Mouse (Mus musculus) heart, adult 2 months (tissue): ENCODE results near the gene Rnf7. TPM values are rescaled to one million over a fixed set of nuclear protein-coding genes. Genes with fewer than 3 reads are reported as not detected.

Source experiments
- DNase-seq, 2 experiments: peaks; one replicate each; pipeline ENCODE4 v3.0.0; 2021
- H3K27ac ChIP-seq: fragments of 200-600 bp; 2 replicates; pipeline ENCODE4 v1.8.1; 2022
- H3K27me3 ChIP-seq: fragments of 200-500 bp; 2 replicates; pipeline ENCODE4 v1.6.1; 2012; ENCODE audit warnings: mild to moderate bottlenecking, low read length, inconsistent platforms, mixed read lengths; ENCODE audit not compliant: control insufficient read depth, insufficient read depth
- H3K36me3 ChIP-seq: fragments of 200-500 bp; 2 replicates; pipeline ENCODE4 v1.6.1; 2012; ENCODE audit warnings: low read length, inconsistent platforms; ENCODE audit not compliant: control insufficient read depth, insufficient read depth
- H3K4me1 ChIP-seq: fragments of 200-500 bp; 2 replicates; pipeline ENCODE4 v1.6.1; 2011; ENCODE audit warnings: low read length; ENCODE audit not compliant: control insufficient read depth, insufficient read depth
- H3K4me3 ChIP-seq: fragments of 200-600 bp; 2 replicates; pipeline ENCODE4 v1.8.1; 2022
- H3K79me2 ChIP-seq: fragments of 200-500 bp; replicated peaks from 2 replicates; pipeline ENCODE4 v1.6.1; 2012; ENCODE audit warnings: mild to moderate bottlenecking, inconsistent platforms, low read length, moderate library complexity, mixed read lengths; ENCODE audit not compliant: control insufficient read depth, insufficient read depth
- H3K9ac ChIP-seq: fragments of 200-500 bp; 2 replicates; pipeline ENCODE4 v1.6.1; 2012; ENCODE audit warnings: low read depth, mild to moderate bottlenecking, control low read depth, inconsistent platforms, low read length, mixed read lengths
- CTCF ChIP-seq: fragments of 200-600 bp; IDR thresholded peaks from 2 replicates; pipeline ENCODE4 v1.8.1; 2022; ENCODE audit warnings: antibody characterized with exemption, mild to moderate bottlenecking, moderate library complexity
- EP300 ChIP-seq: fragments of 200-500 bp; IDR thresholded peaks from 2 replicates; pipeline ENCODE4 v1.6.1; 2011; ENCODE audit warnings: low read depth, low read length, control low read depth; ENCODE audit not compliant: insufficient read depth
- POLR2A ChIP-seq: fragments of 200-500 bp; IDR thresholded peaks from 2 replicates; pipeline ENCODE4 v1.6.1; 2011; ENCODE audit warnings: mild to moderate bottlenecking, low read depth, low read length, control low read depth; ENCODE audit not compliant: insufficient read depth
- WGBS: fragments of 180-500 bp; shearing (Covaris S2); methylation state at CpG from one replicate; pipeline ENCODE4 v1.1.7; 2018; 5-methylcytosine and 5-hydroxymethylcytosine counted together
- intact Hi-C: fragments of 180-260 bp; cut with DNase I; formaldehyde crosslinking; loops from one replicate; pipeline ENCODE4 v1.15.1; 2025
- polyA plus RNA-seq: library from polyadenylated mRNA; depleted of rRNA; stranded (reverse); fragments of >200 nt; gene quantifications from 2 replicates; pipeline ENCODE4 v1.2.3, GENCODE M21; 2012
- total RNA-seq, 2 experiments: library from RNA; stranded (reverse); gene quantifications; 2 replicates each; pipeline ENCODE4 v1.2.3; 2021

Gene Rnf7
- total and polyA plus RNA-seq, 3 experiments = 75.8 to 197 (median 84.5) TPM

- Histone ChIP-seq H3K27me3 (no peaks in the 10 kb centered on the region), H3K36me3 (no peaks in the 10 kb centered on the region), H3K27ac (no peak overlapping the region), H3K9ac (no peak overlapping the region), H3K4me3 (no peak overlapping the region), H3K4me1 (no peaks in the 10 kb centered on the region), H3K79me2 (no peaks in the 10 kb centered on the region)
- intact Hi-C loops = no loop called here
- 43% methylated on average over 4 of the region's 4 CpGs for WGBS
- TF ChIP-seq POLR2A (no peak), CTCF (no peak), EP300 (no peak)
- no peak for DNase-seq
These were observed 33.1 kb downstream of the Rnf7 start for GRCm38 (mm10) chr9:96445351-96445750.

- no peak overlapping the region for H3K4me3 ChIP-seq
- no peak overlapping the region for H3K27ac ChIP-seq
- intact Hi-C loops = no loop called here
- peaks cover 6% of the 10 kb centered on the region for H3K4me1 ChIP-seq
- no peaks in the 10 kb centered on the region for H3K36me3 ChIP-seq
- no peak for DNase-seq
- no peaks in the 10 kb centered on the region for H3K27me3 ChIP-seq
- 31% methylated on average over 10 of the region's 10 CpGs for WGBS
- H3K9ac ChIP-seq = no peak overlapping the region
- no peaks in the 10 kb centered on the region for H3K79me2 ChIP-seq
- TF ChIP-seq POLR2A (no peak), EP300 (no peak), CTCF (no peak)
These were observed 36.4 kb downstream of the Rnf7 start for GRCm38 (mm10) chr9:96442081-96442480.

GRCm38 (mm10) chr9:96438334-96438871 is 40.1 kb downstream of the Rnf7 start:
- TF ChIP-seq EP300 (no peak), POLR2A (no peak; the same call in 1 of the 2 replicates), CTCF (no peak)
- no peak for DNase-seq
- H3K27me3 ChIP-seq = no peaks in the 10 kb centered on the region
- H3K36me3 ChIP-seq = no peaks in the 10 kb centered on the region
- intact Hi-C loops = loop anchor here (2.0 to 5.0 kb wide), 3 partner anchors 40 to 86 kb away; partner anchors contain the start of gene Rnf7
- peaks cover 8% of the 10 kb centered on the region for H3K4me1 ChIP-seq
- H3K27ac ChIP-seq = peak overlapping the region; percentile 81
- no peaks in the 10 kb centered on the region for H3K79me2 ChIP-seq
- peak overlapping the region; percentile 74 for H3K9ac ChIP-seq
- 10% methylated on average over 8 of the region's 8 CpGs for WGBS
- peak overlapping the region; percentile 62 for H3K4me3 ChIP-seq

- Histone ChIP-seq H3K27me3 (no peaks in the 10 kb centered on the region), H3K4me1 (peaks cover 8% of the 10 kb centered on the region), H3K36me3 (no peaks in the 10 kb centered on the region), H3K79me2 (no peaks in the 10 kb centered on the region), H3K9ac (peak overlapping the region; percentile 74), H3K4me3 (peak overlapping the region; percentile 62), H3K27ac (peak overlapping the region; percentile 81)
- intact Hi-C loops = loop anchor here (2.0 to 5.0 kb wide), 3 partner anchors 41 to 86 kb away; partner anchors contain the start of gene Rnf7
- peak; percentile 80 to 83 for DNase-seq
- peak; percentile 56; the same call in 1 of the 2 replicates for TF ChIP-seq EP300
- TF ChIP-seq POLR2A = peak; percentile 70
- 0 out of 2 replicates have a peak, but pooled peaks have one; percentile 30 for TF ChIP-seq CTCF
- WGBS = under 1% methylated on average over 25 of the region's 25 CpGs
These were observed 40.6 kb downstream of the Rnf7 start for GRCm38 (mm10) chr9:96437805-96438333.

- TF ChIP-seq CTCF (no peak), POLR2A (no peak), EP300 (no peak)
- H3K27me3 ChIP-seq = no peaks in the 10 kb centered on the region
- peaks cover 8% of the 10 kb centered on the region for H3K4me1 ChIP-seq
- DNase-seq = no peak
- peak overlapping the region; percentile 81 for H3K27ac ChIP-seq
- intact Hi-C loops = loop anchor here (5.0 kb wide), 2 partner anchors 40 to 85 kb away; no protein-coding TSS in a partner anchor
- no peaks in the 10 kb centered on the region for H3K79me2 ChIP-seq
- no peaks in the 10 kb centered on the region for H3K36me3 ChIP-seq
- WGBS = 18% methylated on average over 28 of the region's 28 CpGs
- peak overlapping the region; percentile 74 for H3K9ac ChIP-seq
- H3K4me3 ChIP-seq = peak overlapping the region; percentile 62
These were observed 41.3 kb downstream of the Rnf7 start for GRCm38 (mm10) chr9:96436901-96437804.
